In genomic region chr2:165914298-165914697, GRCm38 (mm10) we compare ENCODE assay signal across 7 mouse cellular contexts. TPM values are rescaled to one million over a fixed set of nuclear protein-coding genes. Genes with fewer than 3 reads are reported as not detected.
A peak's percentile ranks its signal among the peaks of the same experiment; 100 is the strongest.
DNase-seq lines count a peak whose midpoint lies in the region; ATAC-seq lines count a peak whose summit lies in the region.

No protein-coding gene starts in this region.

- peak; percentile 96 for DNase-seq in adrenal gland, postnatal 25 days
- DNase-seq in embryonic facial prominence, embryonic 11.5 days (ENCODE audit: low spot score), result peak; percentile 90
- DNase-seq in heart, adult 18-20 months, result peak; percentile 97 to 99
- peak; percentile 93 for DNase-seq in kidney, adult 18-20 months
- peak; percentile 97 for DNase-seq in limb, embryonic 11.5 days (ENCODE audit: low spot score)
- peak; percentile 93 for DNase-seq in midbrain, embryonic 14.5 days
- DNase-seq in spleen, adult 18-20 months, result peak; percentile 63 to 86

- H3K9me3 ChIP-seq in embryonic facial prominence, embryonic 11.5 days (replicated peaks; ENCODE audit: control insufficient read depth, low read length), result no peaks in the 10 kb centered on the region
- no peaks in the 10 kb centered on the region for H3K9me3 ChIP-seq in limb, embryonic 11.5 days (ENCODE audit: control insufficient read depth, low read length)
- no peaks in the 10 kb centered on the region for H3K9me3 ChIP-seq in midbrain, embryonic 14.5 days (ENCODE audit: control insufficient read depth, low read length)

- no peak overlapping the region for H3K27ac ChIP-seq in embryonic facial prominence, embryonic 11.5 days (replicated peaks; ENCODE audit: low read depth, low read length)
- H3K27ac ChIP-seq in limb, embryonic 11.5 days (replicated peaks; ENCODE audit: low read depth, low read length), result no peak overlapping the region
- no peak overlapping the region for H3K27ac ChIP-seq in midbrain, embryonic 14.5 days (replicated peaks; ENCODE audit: low read depth, low read length)

- WGBS in embryonic facial prominence, embryonic 11.5 days, result 24% methylated on average over 11 of the region's 11 CpGs
- 24% methylated on average over 11 of the region's 11 CpGs for WGBS in limb, embryonic 11.5 days
- WGBS in midbrain, embryonic 14.5 days, result 26% methylated on average over 11 of the region's 11 CpGs

- no peak overlapping the region for H3K9ac ChIP-seq in embryonic facial prominence, embryonic 11.5 days (replicated peaks; ENCODE audit: low read length)
- no peak overlapping the region for H3K9ac ChIP-seq in limb, embryonic 11.5 days (ENCODE audit: low read length)
- no peak overlapping the region for H3K9ac ChIP-seq in midbrain, embryonic 14.5 days (replicated peaks; ENCODE audit: low read length)

- H3K36me3 ChIP-seq in embryonic facial prominence, embryonic 11.5 days (replicated peaks; ENCODE audit: control insufficient read depth, insufficient read depth, low read depth, low read length), result no peaks in the 10 kb centered on the region
- no peaks in the 10 kb centered on the region for H3K36me3 ChIP-seq in limb, embryonic 11.5 days (ENCODE audit: control insufficient read depth, insufficient read depth, low read length)
- H3K36me3 ChIP-seq in midbrain, embryonic 14.5 days (ENCODE audit: control insufficient read depth, insufficient read depth, low read length), result no peaks in the 10 kb centered on the region

- no peak; the same call in 1 of the 2 replicates for ATAC-seq in embryonic facial prominence, embryonic 11.5 days (replicated peaks; ENCODE audit: insufficient number of reproducible peaks, low FRiP score, low TSS enrichment, low read depth)
- ATAC-seq in limb, embryonic 11.5 days (ENCODE audit: insufficient number of reproducible peaks, low FRiP score, low TSS enrichment, low read depth), result peak; percentile 60; the same call in 1 of the 2 replicates
- ATAC-seq in midbrain, embryonic 14.5 days (ENCODE audit: low FRiP score, low TSS enrichment), result peak; percentile 8; the same call in 1 of the 2 replicates

- no peaks in the 10 kb centered on the region for H3K27me3 ChIP-seq in embryonic facial prominence, embryonic 11.5 days (ENCODE audit: control insufficient read depth, insufficient read depth, low read length)
- H3K27me3 ChIP-seq in limb, embryonic 11.5 days (ENCODE audit: control insufficient read depth, insufficient read depth, low read length), result no peaks in the 10 kb centered on the region
- no peaks in the 10 kb centered on the region for H3K27me3 ChIP-seq in midbrain, embryonic 14.5 days (ENCODE audit: control insufficient read depth, insufficient read depth, low read length)

- no peaks in the 10 kb centered on the region for H3K4me1 ChIP-seq in embryonic facial prominence, embryonic 11.5 days (ENCODE audit: control insufficient read depth, insufficient read depth, low read length)
- H3K4me1 ChIP-seq in limb, embryonic 11.5 days (ENCODE audit: control insufficient read depth, insufficient read depth, low read length), result no peaks in the 10 kb centered on the region
- no peaks in the 10 kb centered on the region for H3K4me1 ChIP-seq in midbrain, embryonic 14.5 days (ENCODE audit: control insufficient read depth, insufficient read depth, low read length)

- no peak overlapping the region for H3K4me3 ChIP-seq in embryonic facial prominence, embryonic 11.5 days (ENCODE audit: low read depth, low read length)
- H3K4me3 ChIP-seq in limb, embryonic 11.5 days (ENCODE audit: low read depth, low read length), result no peak overlapping the region
- H3K4me3 ChIP-seq in midbrain, embryonic 14.5 days (replicated peaks; ENCODE audit: low read depth, low read length), result no peak overlapping the region

- H3K4me2 ChIP-seq in embryonic facial prominence, embryonic 11.5 days (ENCODE audit: low read depth, low read length), result no peak overlapping the region
- no peak overlapping the region for H3K4me2 ChIP-seq in limb, embryonic 11.5 days (ENCODE audit: low read depth, severe bottlenecking)
- no peak overlapping the region for H3K4me2 ChIP-seq in midbrain, embryonic 14.5 days (ENCODE audit: low read length)

RNA-seq across cellular contexts. Expression of gene Zmynd8, which starts 15.5 kb away (rescaled TPM):
- total RNA-seq in adrenal gland, postnatal 25 days (2021), result 57.4 and 73.1 TPM in 2 replicates
- polyA plus RNA-seq in embryonic facial prominence, embryonic 11.5 days (2014; fragmentation: Nextera tagmentation; extraction: Ambion mirVana), result 36.1 and 36.8 TPM in 2 replicates
- total RNA-seq in heart, adult 18-20 months (2021), result 10 to 100 TPM; 41.2 to 44.8 TPM
- polyA plus RNA-seq in limb, embryonic 11.5 days (2014; fragmentation: Nextera tagmentation; extraction: Ambion mirVana), result 43.5 and 46.9 TPM in 2 replicates
- polyA plus RNA-seq in midbrain, embryonic 14.5 days (2014; fragmentation: Nextera tagmentation; extraction: Ambion mirVana), result 64.4 and 67.8 TPM in 2 replicates
